Mouse (Mus musculus) mature B cell (primary cell): ENCODE measurements around the gene Paqr5.

Experiments used
- in situ Hi-C: fragments of 300-500 bp; cut with MboI; formaldehyde crosslinking; loops from 2 replicates; pipeline ENCODE4 v1.14.3; 2019

Paqr5 gene

GRCm38 (mm10) chr9:62013316-62014097, 13.1 kb downstream of the Paqr5 start:
- in situ Hi-C loops: no loop called here

- in situ Hi-C loops: no loop called here
Observed at GRCm38 (mm10) chr9:62008360-62008759, 18.3 kb downstream of the Paqr5 start.

- in situ Hi-C loops: no loop called here
Observed at GRCm38 (mm10) chr9:62007028-62007427, 19.6 kb downstream of the Paqr5 start.

GRCm38 (mm10) chr9:62003611-62004010, 23.0 kb downstream of the Paqr5 start:
- in situ Hi-C loops: no loop called here

- in situ Hi-C loops: no loop called here
Observed at GRCm38 (mm10) chr9:61999653-62000420, 26.8 kb downstream of the Paqr5 start.

GRCm38 (mm10) chr9:61997860-61998259, 28.8 kb downstream of the Paqr5 start:
- in situ Hi-C loops: no loop called here

GRCm38 (mm10) chr9:61991158-61991557, 35.5 kb downstream of the Paqr5 start:
- in situ Hi-C loops: no loop called here

- in situ Hi-C loops: no loop called here
Observed at GRCm38 (mm10) chr9:61990738-61991137, 35.9 kb downstream of the Paqr5 start.

GRCm38 (mm10) chr9:61986055-61986454, 40.6 kb downstream of the Paqr5 start:
- in situ Hi-C loops: no loop called here

- in situ Hi-C loops: no loop called here
Observed at GRCm38 (mm10) chr9:61985183-61985863, 41.3 kb downstream of the Paqr5 start.

GRCm38 (mm10) chr9:61982940-61983620, 43.6 kb downstream of the Paqr5 start:
- in situ Hi-C loops: no loop called here

- in situ Hi-C loops: no loop called here
Observed at GRCm38 (mm10) chr9:61981876-61982275, 44.8 kb downstream of the Paqr5 start.

- in situ Hi-C loops: no loop called here
Observed at GRCm38 (mm10) chr9:61979983-61980382, 46.7 kb downstream of the Paqr5 start.

GRCm38 (mm10) chr9:61977258-61977945, 49.3 kb downstream of the Paqr5 start:
- in situ Hi-C loops: no loop called here

- in situ Hi-C loops: no loop called here
Observed at GRCm38 (mm10) chr9:61972031-61972430, 54.6 kb downstream of the Paqr5 start.

GRCm38 (mm10) chr9:61971045-61971444, 55.6 kb downstream of the Paqr5 start:
- in situ Hi-C loops: no loop called here

- in situ Hi-C loops: loop anchor here (10.0 kb wide), 1 partner anchor 277 kb away; no protein-coding TSS in a partner anchor
Observed at GRCm38 (mm10) chr9:61967357-61967756, 59.3 kb downstream of the Paqr5 start.

- in situ Hi-C loops: loop anchor here (10.0 kb wide), 1 partner anchor 279 kb away; no protein-coding TSS in a partner anchor
Observed at GRCm38 (mm10) chr9:61965987-61966386, 60.7 kb downstream of the Paqr5 start.

GRCm38 (mm10) chr9:61965411-61965930, 61.2 kb downstream of the Paqr5 start:
- in situ Hi-C loops: loop anchor here (10.0 kb wide), 1 partner anchor 279 kb away; no protein-coding TSS in a partner anchor

- in situ Hi-C loops: loop anchor here (10.0 kb wide), 1 partner anchor 281 kb away; no protein-coding TSS in a partner anchor
Observed at GRCm38 (mm10) chr9:61963356-61963755, 63.3 kb downstream of the Paqr5 start.

- in situ Hi-C loops: loop anchor here (10.0 kb wide), 1 partner anchor 284 kb away; no protein-coding TSS in a partner anchor
Observed at GRCm38 (mm10) chr9:61961181-61961580, 65.5 kb downstream of the Paqr5 start.
